Mouse (Mus musculus) left cerebral cortex, postnatal 10 days (tissue): ENCODE measurements around the gene Polr1e. TPM values are rescaled to one million over a fixed set of nuclear protein-coding genes. Genes with fewer than 3 reads are reported as not detected.
"Not testable (repeated sequence)": the region's sequence is repeated elsewhere in the genome, so short reads cannot be mapped to it uniquely, and the experiment has no call there.

Experiments
- DNase-seq, 2 experiments: peaks; one replicate each; pipeline ENCODE4 v3.0.0; 2021 to 2022; ENCODE audit warnings: low spot score in 2 of 2, mixed read lengths in 1 of 2; ENCODE audit errors: extremely low spot score in 1 of 2
- intact Hi-C: fragments of 180-260 bp; cut with DNase I; formaldehyde crosslinking; loops from one replicate; pipeline ENCODE4 v1.15.1; 2025
- total RNA-seq, 2 experiments: library from RNA; stranded (reverse); gene quantifications; 2 replicates each; pipeline ENCODE4 v1.2.3; 2021

Polr1e gene
- total RNA-seq, result 10 to 100 TPM; 17.2 to 20.5 TPM

DNA sequence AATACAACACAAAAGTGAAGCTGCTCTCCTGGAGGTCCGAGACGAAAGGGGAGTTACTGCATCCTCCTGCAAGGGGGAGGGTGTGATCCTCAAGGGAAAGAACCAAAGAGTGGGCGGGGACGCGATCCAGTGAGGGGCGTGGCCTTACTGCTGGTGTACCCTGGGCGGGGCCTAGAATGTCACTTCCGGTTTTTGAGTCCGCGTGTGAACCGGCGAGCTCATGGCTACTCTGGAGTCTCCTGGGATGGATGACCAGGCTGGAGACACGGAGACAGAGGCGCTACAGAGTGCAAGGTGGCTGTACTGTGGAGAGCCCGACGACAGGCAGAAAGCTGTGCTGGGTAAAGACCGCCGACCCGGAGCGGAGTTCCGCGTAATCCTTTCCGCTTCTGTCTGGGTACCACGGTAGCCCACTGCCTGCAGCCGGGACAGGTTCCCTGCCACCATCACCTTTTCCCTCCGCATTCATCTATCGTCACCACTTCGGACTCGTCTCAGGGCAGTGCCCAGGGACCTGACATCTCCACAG lies at the start of gene Polr1e:
TSS of gene Polr1e (plus strand) at position 132 of the 529 bp plus-strand sequence.
- intact Hi-C loops, result loop anchor here (5.0 to 10.0 kb wide), 2 partner anchors 264 to 836 kb away; no protein-coding TSS in a partner anchor
- DNase-seq, result peak; percentile 87 to 95

DNA sequence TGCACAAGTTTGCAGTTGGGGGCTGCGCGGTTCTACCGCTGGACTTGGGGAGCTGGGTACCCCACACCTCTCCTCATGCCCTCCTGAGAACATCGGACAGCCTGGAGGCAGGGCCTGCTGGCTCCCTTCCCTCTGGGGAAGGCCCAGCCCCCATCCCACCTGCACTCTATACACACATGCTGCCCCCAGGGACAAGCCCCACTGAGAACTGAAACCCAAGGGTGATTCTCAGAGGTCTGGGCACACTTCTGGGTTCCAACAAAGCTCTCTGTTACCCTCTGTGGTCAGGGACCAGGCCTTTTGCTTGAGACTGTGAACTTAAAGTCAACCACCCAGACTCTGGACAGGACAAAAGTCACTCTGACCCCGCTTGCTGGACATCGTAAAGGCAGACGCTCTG lies 48.3 kb upstream of the Polr1e start:
- intact Hi-C loops, result no loop called here
- no peak for DNase-seq

DNA sequence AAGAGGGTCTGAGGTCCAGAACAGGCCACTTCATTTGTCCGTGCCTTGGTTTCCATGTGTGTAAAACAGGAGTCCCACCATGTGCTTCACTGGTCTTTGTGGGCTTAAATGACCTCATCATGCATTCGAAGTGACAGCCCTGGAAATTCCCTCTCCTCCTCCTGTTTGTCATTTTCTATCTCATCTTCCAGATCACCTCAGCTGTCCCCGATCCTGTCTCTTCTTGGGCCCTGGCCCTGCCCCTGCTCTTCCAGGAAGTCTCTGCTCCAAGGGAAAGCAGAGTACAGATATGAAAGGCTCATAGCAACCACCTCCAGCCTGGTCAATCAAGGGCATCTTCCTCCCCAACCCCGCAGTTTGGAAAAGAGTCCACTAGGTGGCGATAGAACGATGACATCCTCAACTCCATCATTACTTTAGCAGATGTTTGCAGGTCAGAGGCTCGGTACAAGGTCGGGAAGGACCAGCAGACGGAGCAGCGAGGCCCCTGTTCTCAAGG lies 47.7 kb upstream of the Polr1e start:
- no peak for DNase-seq
- intact Hi-C loops, result no loop called here

GRCm38 (mm10) chr4:44973450-44973849 lies 44.9 kb upstream of the Polr1e start:
- intact Hi-C loops, result no loop called here
- peak; percentile 79 to 92 for DNase-seq

GRCm38 (mm10) chr4:44973871-44974270 lies 44.5 kb upstream of the Polr1e start:
- no peak for DNase-seq
- intact Hi-C loops, result no loop called here

GRCm38 (mm10) chr4:44974331-44974730 lies 44.1 kb upstream of the Polr1e start:
- intact Hi-C loops, result no loop called here
- DNase-seq, result no peak

DNA sequence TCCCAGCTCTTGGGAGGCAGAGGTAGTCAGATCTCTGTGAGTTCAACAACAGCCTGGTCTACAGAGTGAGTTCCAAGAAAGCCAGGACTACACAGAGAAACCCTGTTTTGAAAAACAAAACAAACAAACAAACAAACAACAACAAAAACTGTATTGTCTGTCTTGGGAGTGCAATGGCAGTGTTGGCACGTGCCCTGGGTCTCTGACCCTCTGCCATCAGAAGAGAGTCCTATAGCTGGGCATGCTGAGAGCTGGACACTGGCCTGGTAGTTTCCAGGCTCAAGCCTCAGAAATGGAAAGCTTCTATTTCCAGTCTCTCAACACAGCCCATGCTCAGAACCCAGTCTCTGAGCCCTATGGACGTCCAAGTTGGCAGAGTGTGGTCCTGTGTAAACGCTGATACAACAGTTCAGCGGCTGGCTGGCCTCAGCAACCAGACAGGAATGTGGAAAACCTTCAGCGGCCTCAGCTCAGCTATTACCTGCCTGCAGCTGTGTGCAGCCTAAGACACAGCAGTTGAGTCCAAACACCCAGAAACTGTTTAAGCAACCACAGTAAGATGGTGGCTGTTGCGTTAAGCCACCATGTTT lies 42.3 kb upstream of the Polr1e start:
- DNase-seq, result no peak

DNA sequence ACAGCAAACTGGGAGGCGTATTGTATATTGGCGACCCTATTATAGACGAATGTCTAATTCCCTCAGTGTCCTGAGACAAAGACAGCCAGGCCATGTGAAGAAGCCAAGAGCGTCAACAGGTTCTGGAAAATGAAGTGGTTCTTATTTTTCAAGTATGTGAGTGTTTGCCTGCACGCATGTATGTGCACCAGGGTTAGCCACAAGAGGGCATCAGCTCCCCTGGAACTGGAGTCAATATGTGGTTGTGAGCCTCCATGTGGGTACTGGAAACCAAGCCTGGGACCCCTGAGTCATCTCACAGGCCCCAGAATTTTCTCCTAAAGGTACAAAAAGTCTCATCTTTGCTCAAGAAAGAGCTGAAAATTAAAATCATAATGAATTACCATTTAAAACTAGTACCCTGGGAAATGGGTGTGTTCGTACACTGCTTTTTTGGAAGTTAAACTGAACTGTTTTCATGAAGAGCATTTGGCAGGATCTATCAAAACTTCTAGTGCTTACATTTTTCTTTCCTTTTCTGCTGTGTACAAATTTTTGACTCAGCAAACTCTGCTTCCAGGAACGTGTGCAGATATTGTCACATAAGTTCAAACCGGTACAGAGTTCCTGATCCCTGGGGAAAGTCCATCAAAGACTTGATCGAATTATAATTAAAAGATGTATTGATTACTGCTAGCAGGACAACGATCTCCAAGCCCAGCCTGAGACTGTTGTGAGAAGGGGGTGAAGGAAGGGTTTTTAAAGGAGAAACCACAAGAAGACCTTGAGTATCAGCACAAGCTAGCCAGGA lies 41.3 kb upstream of the Polr1e start:
- no peak for DNase-seq
- intact Hi-C loops, result no loop called here

More for the DNA sequence above, 42.3 kb upstream of the Polr1e start:
- intact Hi-C loops, result no loop called here

DNA sequence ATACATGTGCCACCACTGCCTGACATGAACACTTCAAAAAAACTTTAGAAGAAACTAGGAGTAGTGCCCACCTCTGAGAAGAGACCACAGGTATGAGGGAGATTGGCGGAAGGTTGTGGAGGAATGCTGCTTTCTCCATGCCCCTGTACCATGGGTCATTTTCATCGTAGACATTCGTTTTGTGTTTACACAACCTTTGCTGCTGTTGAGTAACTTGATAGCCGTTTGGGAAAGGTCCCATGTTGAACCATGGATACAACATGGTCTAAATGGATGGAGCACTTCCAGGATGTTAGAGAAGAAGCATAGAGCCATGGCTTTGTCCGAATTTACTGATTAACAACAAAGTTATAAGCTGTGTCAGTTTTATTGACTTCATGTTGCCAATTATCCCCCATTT lies 40.2 kb upstream of the Polr1e start:
- DNase-seq, result no peak
- intact Hi-C loops, result no loop called here

- DNase-seq, result no peak
- intact Hi-C loops, result no loop called here
These were observed 38.5 kb upstream of the Polr1e start for GRCm38 (mm10) chr4:44979794-44980338.

DNA sequence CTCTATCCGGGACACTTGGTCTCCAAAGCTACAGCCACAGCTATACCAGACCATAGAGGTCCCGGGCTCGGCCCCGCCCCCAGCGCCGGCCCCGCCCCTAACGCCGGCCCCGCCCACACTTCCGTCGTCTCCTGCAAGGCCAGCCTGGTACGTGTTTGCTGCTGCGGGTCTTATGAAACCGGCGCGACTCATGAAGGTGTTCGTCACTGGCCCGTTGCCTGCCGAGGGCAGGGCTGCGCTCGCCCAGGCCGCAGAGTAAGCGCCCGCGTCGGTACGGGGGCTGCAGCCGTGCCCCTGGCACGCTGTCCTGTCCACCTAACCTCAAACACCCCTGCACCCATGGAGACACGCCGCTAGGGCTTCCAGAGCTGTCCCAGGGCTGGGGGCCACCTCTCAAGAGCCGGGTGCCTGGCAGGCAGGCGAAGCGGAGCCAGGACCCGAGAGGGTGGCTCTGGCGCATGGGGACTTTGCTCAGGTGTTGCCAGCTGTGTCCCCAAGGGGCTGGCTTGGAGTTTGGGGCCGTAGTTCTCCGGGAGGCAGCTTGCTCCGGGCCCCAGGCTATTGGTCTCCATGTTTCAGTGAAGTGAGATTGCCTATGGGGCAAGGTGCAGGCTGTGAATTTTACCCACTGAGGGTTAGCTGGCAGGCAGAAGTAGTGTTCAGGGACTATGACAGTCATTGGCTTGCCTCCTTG lies 37.0 kb upstream of the Polr1e start, which contains the start of gene Grhpr:
TSS of gene Grhpr (plus strand) at position 116 of the 694 bp plus-strand sequence.
- peak; percentile 16 to 83 for DNase-seq
- intact Hi-C loops, result no loop called here

DNA sequence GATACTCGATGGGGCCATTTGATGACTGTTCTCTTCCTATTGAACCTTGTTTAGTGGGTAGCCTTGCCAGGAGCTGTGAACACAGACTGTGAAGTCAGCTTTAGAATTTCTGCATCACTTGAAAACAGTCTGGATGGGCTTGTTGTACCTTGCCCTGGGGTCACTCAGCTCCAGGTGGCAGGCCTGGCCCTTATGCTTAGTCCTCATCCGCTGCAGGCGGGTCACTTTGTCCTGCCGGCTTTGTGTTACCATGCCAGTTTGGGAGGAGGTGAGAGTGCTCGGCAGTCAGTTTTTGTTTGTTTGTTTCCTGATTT lies 36.5 kb upstream of the Polr1e start:
- DNase-seq, result no peak
- intact Hi-C loops, result no loop called here

GRCm38 (mm10) chr4:44982440-44983130 lies 35.8 kb upstream of the Polr1e start:
- intact Hi-C loops, result no loop called here
- no peak for DNase-seq

DNA sequence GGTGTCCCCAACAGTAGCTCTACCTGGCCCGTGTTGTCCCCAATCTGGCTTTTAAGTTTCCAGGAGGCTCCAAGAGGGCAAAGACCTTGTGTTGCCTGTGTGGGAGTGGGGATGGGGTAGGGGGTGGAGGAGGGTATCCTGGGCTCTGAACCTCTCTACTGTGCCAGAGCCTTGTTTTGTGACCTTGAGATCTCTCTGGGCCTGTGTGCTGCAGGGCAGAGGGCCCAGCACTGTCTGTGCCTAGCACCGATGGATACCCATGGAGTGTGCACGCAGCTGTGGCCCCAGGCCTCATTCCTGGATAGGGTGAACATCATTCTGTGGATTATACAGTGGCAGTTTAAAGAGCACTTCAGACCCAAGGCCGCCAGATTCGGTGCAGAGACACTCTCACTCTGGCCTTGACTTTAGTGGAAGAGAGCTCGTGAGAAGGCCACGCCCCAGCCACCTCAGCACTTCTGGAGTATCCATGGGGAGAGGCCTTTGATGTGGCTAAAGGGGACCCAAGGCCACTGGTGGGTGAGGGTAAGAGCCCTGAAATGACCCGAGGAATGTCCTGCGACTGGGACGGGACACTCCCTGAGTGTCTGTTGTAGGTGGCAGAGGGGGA lies 35.1 kb upstream of the Polr1e start:
- intact Hi-C loops, result no loop called here

GRCm38 (mm10) chr4:44990560-44990959 lies 27.8 kb upstream of the Polr1e start:
- intact Hi-C loops, result no loop called here
- DNase-seq, result peak in 1 of 2 experiments; percentile 2

More for the DNA sequence above, 35.1 kb upstream of the Polr1e start:
- no peak for DNase-seq

- intact Hi-C loops, result not testable (repeated sequence)
- peak in 1 of 2 experiments; percentile 6 for DNase-seq
These were observed 26.1 kb upstream of the Polr1e start for GRCm38 (mm10) chr4:44992330-44992729.

- intact Hi-C loops, result not testable (repeated sequence)
- DNase-seq, result peak in 1 of 2 experiments; percentile 8
These were observed 25.2 kb upstream of the Polr1e start for GRCm38 (mm10) chr4:44993179-44993578.

DNA sequence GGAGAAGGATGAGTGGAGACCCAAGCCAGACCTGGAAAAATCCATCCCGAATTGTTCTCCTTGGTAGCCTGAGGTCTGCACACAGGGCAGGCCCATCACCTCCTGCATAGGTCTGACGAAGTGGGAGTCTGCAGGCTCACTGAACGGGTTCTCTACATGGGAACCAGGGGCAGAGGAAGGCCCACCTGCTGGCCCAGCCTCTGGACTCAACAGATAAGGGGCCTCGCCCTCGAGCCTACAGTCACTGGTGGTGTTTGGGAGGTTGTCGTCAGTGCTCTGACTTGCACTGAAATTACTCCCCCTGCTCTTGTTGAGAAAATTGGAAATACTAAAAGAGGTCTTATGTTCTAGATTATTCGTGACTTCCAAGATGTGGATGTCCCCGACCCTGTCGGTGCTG lies 24.5 kb upstream of the Polr1e start:
- intact Hi-C loops, result no loop called here
- peak in 1 of 2 experiments; percentile 14 for DNase-seq
